Mouse (Mus musculus): ENCODE data around the gene Bmp8b. TPM values are rescaled to one million over a fixed set of nuclear protein-coding genes. Genes with fewer than 3 reads are reported as not detected.
A peak's percentile ranks its signal among the peaks of the same experiment; 100 is the strongest.
"Not testable (repeated sequence)": the region's sequence is repeated elsewhere in the genome, so short reads cannot be mapped to it uniquely, and the experiment has no call there.

Bmp8b gene
- total RNA-seq, 2 experiments from 2014 or later = not detected

GRCm38 (mm10) chr4:123110751-123111150 lies 5.8 kb downstream of the Bmp8b start:
- intact Hi-C loops (cut with DNase I) = no loop called here
- no peak for DNase-seq

- DNase-seq; intact Hi-C loops (cut with DNase I): not testable (repeated sequence)
These were observed 6.5 kb downstream of the Bmp8b start for GRCm38 (mm10) chr4:123111275-123111983.

- intact Hi-C loops (cut with DNase I) = no loop called here
- no peak for DNase-seq
These were observed 7.3 kb downstream of the Bmp8b start for GRCm38 (mm10) chr4:123112216-123112764.

DNA sequence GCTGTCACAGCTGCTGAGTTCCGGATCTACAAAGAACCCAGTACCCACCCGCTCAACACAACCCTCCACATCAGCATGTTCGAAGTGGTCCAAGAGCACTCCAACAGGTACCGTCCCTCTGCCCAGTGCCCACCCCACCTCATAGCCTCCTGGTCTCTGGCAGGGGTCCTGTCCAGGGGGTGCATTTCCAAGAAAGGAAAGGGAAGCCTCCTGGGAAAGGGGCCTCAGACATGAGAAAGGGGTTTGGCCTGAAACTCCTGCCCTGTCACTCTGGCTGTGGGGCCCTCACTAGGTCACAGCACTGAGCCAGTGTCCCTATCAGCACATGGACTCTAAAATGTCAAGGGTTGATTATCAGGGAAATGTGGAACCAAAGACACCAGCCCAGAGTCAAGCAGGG lies 9.7 kb downstream of the Bmp8b start:
- DNase-seq; intact Hi-C loops (cut with DNase I): not testable (repeated sequence)

DNA sequence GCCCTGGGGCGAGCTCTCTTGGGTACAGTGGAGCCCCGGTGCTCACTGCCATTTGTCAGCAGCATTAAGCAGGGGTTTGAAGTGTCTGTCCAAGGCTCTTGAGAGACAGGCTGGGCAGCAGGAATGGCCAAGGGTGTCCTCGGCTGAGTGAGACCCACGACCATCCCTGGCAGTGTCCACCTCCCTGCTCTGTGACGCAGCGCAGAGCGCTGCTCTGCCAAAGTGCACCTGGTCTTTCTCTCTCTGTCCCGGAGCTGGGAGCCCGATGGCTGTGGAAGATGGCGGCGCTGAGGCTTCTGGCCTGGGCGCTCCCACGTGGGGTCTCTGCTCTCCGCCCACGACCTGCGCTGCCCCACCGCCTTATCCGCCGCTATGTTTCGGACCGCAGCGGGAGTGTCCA lies 11.0 kb downstream of the Bmp8b start, which contains the start of gene Oxct2b:
Gene Oxct2b (plus strand): TSS at position 256 of the 400 bp plus-strand sequence.
- no peak for DNase-seq
- intact Hi-C loops (cut with DNase I) = no loop called here

DNA sequence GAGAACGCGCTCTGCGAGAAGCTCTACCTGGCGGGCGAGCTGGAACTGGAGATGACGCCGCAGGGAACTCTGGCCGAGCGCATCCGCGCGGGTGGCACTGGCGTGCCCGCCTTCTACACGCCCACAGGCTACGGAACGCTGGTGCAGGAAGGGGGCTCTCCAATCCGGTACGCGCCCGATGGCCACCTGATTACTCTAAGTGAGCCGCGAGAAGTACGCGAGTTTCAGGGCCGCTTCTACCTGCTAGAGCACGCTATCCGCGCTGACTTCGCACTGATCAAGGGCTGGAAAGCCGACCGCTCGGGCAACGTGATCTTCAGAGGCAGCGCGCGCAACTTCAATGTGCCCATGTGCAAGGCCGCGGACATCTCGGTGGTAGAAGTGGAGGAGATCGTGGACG lies 11.7 kb downstream of the Bmp8b start:
- DNase-seq; intact Hi-C loops (cut with DNase I): not testable (repeated sequence)

GRCm38 (mm10) chr4:123121286-123121685 lies 16.3 kb downstream of the Bmp8b start:
- intact Hi-C loops (cut with DNase I) = no loop called here
- no peak for DNase-seq

DNA sequence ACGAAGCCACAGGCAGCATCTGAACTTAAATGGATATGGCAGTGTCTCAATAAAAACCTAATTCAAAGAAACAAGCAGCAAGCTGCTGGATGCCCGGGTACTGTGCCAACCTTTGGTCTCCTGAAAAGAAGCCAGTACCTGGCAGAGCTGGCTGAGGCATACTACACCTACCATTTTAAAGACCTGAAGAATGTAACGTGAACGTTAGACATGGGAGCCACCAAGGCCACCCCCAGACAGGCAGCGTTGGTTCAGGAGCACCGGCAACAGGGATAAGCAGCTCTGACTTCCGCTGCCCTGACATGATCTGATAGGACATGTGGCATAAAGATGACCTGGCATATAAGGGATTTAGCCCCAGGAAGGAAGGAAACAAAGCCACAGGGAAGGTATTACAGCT lies 21.7 kb downstream of the Bmp8b start:
- intact Hi-C loops (cut with DNase I) = no loop called here
- no peak for DNase-seq

DNA sequence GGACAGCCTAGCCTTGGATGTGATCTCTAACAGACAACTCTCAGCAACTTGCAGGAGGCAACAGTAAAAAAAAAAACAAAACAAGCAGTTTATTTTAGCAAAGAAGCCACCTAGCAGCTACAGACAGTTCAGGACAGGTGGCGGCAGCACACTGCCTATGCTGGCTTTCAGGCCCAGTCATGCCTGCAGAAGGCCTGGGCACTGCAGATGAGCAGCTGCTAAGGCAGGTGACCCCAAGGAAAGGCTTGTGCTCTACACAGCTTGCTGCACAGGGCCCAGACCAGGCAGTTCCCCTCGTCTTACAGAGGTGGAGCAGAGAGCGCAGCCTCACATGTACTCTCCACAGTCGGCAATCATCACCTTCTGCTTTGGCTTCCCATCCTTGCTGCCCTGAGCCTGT lies 22.1 kb downstream of the Bmp8b start:
- intact Hi-C loops (cut with DNase I) = no loop called here
- no peak for DNase-seq

DNA sequence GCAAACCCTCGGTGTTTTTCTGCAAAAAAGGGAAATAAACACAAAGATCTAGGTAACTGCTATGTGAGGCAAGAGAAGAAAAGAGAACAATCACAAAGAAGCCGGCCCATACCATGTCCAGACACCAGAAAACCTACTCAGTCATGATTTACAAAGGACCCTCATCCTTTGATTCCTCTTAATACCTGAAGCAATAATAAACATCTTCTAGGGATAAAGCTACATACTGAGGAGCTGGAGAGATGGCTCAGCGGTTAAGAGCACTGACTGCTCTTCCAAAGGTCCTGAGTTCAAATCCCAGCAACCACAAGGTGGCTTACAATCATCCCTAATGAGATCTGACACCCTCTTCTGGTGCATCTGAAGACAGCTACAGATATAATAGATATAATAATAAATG lies 32.6 kb downstream of the Bmp8b start:
- intact Hi-C loops (cut with DNase I) = no loop called here
- DNase-seq = no peak

- DNase-seq = peak; percentile 78 to 82
- intact Hi-C loops (cut with DNase I) = loop anchor here (10.0 kb wide), 1 partner anchor 775 kb away; the partner anchor contains the start of genes 4930535I16Rik and Rragc
These were observed 34.7 kb downstream of the Bmp8b start, which contains the start of gene Ppie for GRCm38 (mm10) chr4:123139513-123140154. Ppie (minus strand) TSS chr4:123139951.

DNA sequence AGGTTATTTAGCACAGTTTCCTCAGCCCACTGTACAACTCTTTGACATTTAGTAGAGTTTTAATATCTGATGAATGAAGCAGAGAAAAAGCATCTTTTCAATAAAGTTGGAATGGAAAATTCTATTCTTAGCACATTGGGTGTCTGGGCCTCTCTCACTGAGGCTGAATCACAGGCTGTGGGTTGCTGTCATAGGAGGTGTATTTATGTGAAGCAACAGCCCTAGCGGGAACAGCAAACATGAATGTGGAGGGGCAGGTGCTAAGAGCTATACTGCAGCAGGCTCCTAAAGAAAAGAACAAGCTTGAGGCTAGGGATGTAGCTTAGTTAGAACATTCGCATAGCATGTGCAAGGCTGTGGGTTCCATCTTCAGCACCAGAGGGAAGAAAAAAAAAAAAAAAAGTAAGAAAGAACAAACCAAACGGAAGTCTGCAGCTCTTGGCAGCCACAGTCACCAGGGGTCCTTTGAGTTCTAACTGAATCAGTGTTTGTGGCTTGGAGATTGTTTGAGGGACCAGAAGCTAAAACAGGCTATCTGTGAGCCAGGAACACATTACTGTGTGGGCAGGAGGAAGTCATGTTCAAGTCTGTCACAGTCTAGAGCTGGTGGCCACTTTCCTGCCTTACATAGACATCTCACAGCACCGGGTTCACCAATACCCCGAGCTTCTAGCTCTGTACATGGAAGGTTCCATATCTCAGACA lies 42.6 kb downstream of the Bmp8b start:
- intact Hi-C loops (cut with DNase I) = loop anchor here (10.0 kb wide), 1 partner anchor 767 kb away; the partner anchor contains the start of genes 4930535I16Rik and Rragc
- DNase-seq = no peak

GRCm38 (mm10) chr4:123152003-123152402 lies 47.0 kb downstream of the Bmp8b start:
- DNase-seq = no peak
- intact Hi-C loops (cut with DNase I) = no loop called here

- intact Hi-C loops (cut with DNase I) = no loop called here
- DNase-seq = no peak
These were observed 48.0 kb downstream of the Bmp8b start for GRCm38 (mm10) chr4:123152976-123153375.

DNA sequence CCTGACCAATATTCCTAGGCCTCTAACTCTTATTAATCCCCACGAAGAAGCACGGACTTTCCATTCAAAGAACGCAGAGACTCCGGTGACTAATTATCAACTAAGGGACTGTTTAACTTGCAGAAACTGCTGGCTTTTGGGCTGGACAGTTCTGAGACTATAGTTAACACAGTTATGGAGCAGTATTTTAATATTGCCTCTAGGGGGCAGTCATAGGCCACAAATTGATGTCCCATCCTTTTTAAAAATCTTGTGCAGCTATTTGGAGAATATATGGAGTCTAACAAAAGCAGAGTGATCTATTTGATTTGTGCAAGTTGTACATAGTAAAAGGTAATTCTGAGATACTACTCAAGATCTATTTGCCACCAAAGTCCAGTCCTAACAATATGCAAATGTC lies 50.0 kb downstream of the Bmp8b start:
- peak in 1 of 2 experiments; percentile 4 for DNase-seq
- intact Hi-C loops (cut with DNase I) = loop anchor here (1.0 to 5.0 kb wide), 3 partner anchors 45 to 100 kb away; no protein-coding TSS in a partner anchor

DNA sequence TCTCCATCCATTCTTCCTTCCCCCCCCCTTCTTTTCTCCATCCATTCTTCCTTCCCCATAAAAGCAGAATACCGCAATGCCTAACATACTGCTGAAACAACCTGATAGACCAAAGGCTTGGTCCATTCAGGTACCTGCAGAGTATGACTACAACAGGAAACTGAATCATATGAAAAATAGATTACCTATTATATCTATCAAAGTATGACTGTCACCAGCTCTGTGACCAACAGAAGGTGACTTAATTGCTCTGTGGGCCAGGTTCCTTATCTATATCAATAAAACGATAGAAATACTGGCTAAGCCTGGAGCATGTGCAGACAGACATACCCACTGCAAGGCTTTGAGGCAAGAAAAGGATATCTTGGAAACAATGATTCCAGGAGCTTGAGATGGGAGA lies 50.5 kb downstream of the Bmp8b start:
- intact Hi-C loops (cut with DNase I) = loop anchor here (1.0 to 5.0 kb wide), 3 partner anchors 45 to 99 kb away; no protein-coding TSS in a partner anchor
- DNase-seq = no peak

- intact Hi-C loops (cut with DNase I) = loop anchor here (1.0 to 5.0 kb wide), 3 partner anchors 44 to 99 kb away; no protein-coding TSS in a partner anchor
- no peak for DNase-seq
These were observed 50.9 kb downstream of the Bmp8b start for GRCm38 (mm10) chr4:123155840-123156239.

GRCm38 (mm10) chr4:123160571-123160970 lies 55.6 kb downstream of the Bmp8b start:
- DNase-seq = no peak
- intact Hi-C loops (cut with DNase I) = no loop called here

- intact Hi-C loops (cut with DNase I); DNase-seq: not testable (repeated sequence)
These were observed 56.3 kb downstream of the Bmp8b start for GRCm38 (mm10) chr4:123161251-123161650.

GRCm38 (mm10) chr4:123162305-123162917 lies 57.4 kb downstream of the Bmp8b start:
- intact Hi-C loops (cut with DNase I) = no loop called here
- no peak for DNase-seq
